Mouse (Mus musculus) hindbrain, embryonic 10.5 days (tissue): ENCODE measurements around the gene Plekhn1. TPM values are rescaled to one million over a fixed set of nuclear protein-coding genes. Genes with fewer than 3 reads are reported as not detected.

Experiments
- DNase-seq: peaks from one replicate; pipeline ENCODE4 v3.0.0-alpha.2; 2017; ENCODE audit warnings: low spot score
- H3K27ac ChIP-seq: fragments of 300-500 bp; sonication (generic); 2 replicates; pipeline ENCODE4 v1.5.1; 2016; ENCODE audit warnings: mild to moderate bottlenecking, moderate library complexity
- H3K27me3 ChIP-seq: fragments of 300-500 bp; sonication (generic); 2 replicates; pipeline ENCODE4 v1.6.1; 2016; ENCODE audit warnings: mild to moderate bottlenecking; ENCODE audit not compliant: poor library complexity, insufficient read depth, severe bottlenecking
- H3K36me3 ChIP-seq: fragments of 300-500 bp; sonication (generic); 2 replicates; pipeline ENCODE4 v1.6.1; 2016; ENCODE audit warnings: mild to moderate bottlenecking, moderate library complexity
- H3K4me1 ChIP-seq: fragments of 300-500 bp; sonication (generic); replicated peaks from 2 replicates; pipeline ENCODE4 v1.6.1; 2016; ENCODE audit warnings: mild to moderate bottlenecking
- H3K4me3 ChIP-seq: fragments of 300-500 bp; sonication (generic); 2 replicates; pipeline ENCODE4 v1.5.1; 2016; ENCODE audit warnings: mild to moderate bottlenecking, moderate library complexity
- H3K9me3 ChIP-seq: fragments of 300-500 bp; sonication (generic); 2 replicates; pipeline ENCODE4 v1.6.1; 2016; ENCODE audit warnings: mild to moderate bottlenecking, moderate library complexity
- WGBS: fragments of 180-500 bp; shearing (Covaris S2); methylation state at CpG from one replicate; pipeline ENCODE4 v1.1.7; 2016; 5-methylcytosine and 5-hydroxymethylcytosine counted together
- polyA plus RNA-seq: library from polyadenylated mRNA; unstranded; fragments of >200 nt; fragmentation: Nextera tagmentation; extraction: Ambion mirVana; gene quantifications from 2 replicates; pipeline ENCODE4 v1.2.1, GENCODE M21; 2016

Plekhn1 gene
- polyA plus RNA-seq, 1 experiment from 2014 or later: 23.0 TPM

GRCm38 (mm10) chr4:156203413-156204131, 31.1 kb downstream of the Plekhn1 start:
- Histone ChIP-seq H3K36me3 (peaks cover 26% of the 10 kb centered on the region), H3K4me1 (peaks cover 46% of the 10 kb centered on the region), H3K27ac (peak overlapping the region; percentile 92), H3K27me3 (peaks cover 20% of the 10 kb centered on the region), H3K9me3 (no peaks in the 10 kb centered on the region), H3K4me3 (peak overlapping the region; percentile 77)
- DNase-seq: peak; percentile 52
- under 1% methylated on average over 49 of the region's 49 CpGs for WGBS

GRCm38 (mm10) chr4:156203001-156203412, 31.6 kb downstream of the Plekhn1 start, which contains the start of gene AW011738:
Gene AW011738, plus strand, starts transcription at chr4:156203304.
- Histone ChIP-seq H3K4me3 (peak within 1 kb of the TSS; percentile 77), H3K9me3 (no peaks in the 10 kb centered on the region), H3K27ac (peak within 1 kb of the TSS; percentile 92), H3K27me3 (peaks cover 20% of the 10 kb centered on the region), H3K4me1 (peaks cover 49% of the 10 kb centered on the region), H3K36me3 (peaks cover 20% of the 10 kb centered on the region)
- WGBS: under 1% methylated on average over 36 of the region's 39 CpGs
- DNase-seq: peak; percentile 88

GRCm38 (mm10) chr4:156202462-156202893, 32.2 kb downstream of the Plekhn1 start:
- no peak for DNase-seq
- peaks cover 16% of the 10 kb centered on the region for H3K36me3 ChIP-seq
- no peaks in the 10 kb centered on the region for H3K9me3 ChIP-seq
- 46% methylated on average over 12 of the region's 12 CpGs for WGBS
- H3K4me3 ChIP-seq: peak overlapping the region; percentile 77
- peaks cover 20% of the 10 kb centered on the region for H3K27me3 ChIP-seq
- H3K27ac ChIP-seq: peak overlapping the region; percentile 92
- peaks cover 52% of the 10 kb centered on the region for H3K4me1 ChIP-seq

GRCm38 (mm10) chr4:156200623-156201475, 33.8 kb downstream of the Plekhn1 start, which contains the start of gene Isg15:
Gene Isg15, minus strand, starts transcription at chr4:156200818.
- Histone ChIP-seq H3K4me3 (no peak within 1 kb of the TSS), H3K27ac (no peak within 1 kb of the TSS), H3K27me3 (peaks cover 20% of the 10 kb centered on the region), H3K36me3 (peaks cover 2% of the 10 kb centered on the region), H3K9me3 (no peaks in the 10 kb centered on the region), H3K4me1 (peaks cover 62% of the 10 kb centered on the region)
- DNase-seq: no peak
- WGBS: 65% methylated on average over 10 of the region's 10 CpGs

GRCm38 (mm10) chr4:156197829-156198205, 36.8 kb downstream of the Plekhn1 start:
- 0% methylated on average over 26 of the region's 26 CpGs for WGBS
- DNase-seq: peak; percentile 96
- peaks cover 63% of the 10 kb centered on the region for H3K4me1 ChIP-seq

GRCm38 (mm10) chr4:156197131-156197828, 37.4 kb downstream of the Plekhn1 start, which contains the start of gene Agrn:
Gene Agrn, minus strand, starts transcription at chr4:156197488.
- Histone ChIP-seq H3K4me1 (peaks cover 63% of the 10 kb centered on the region), H3K27me3 (no peaks in the 10 kb centered on the region; the same call in 1 of the 2 replicates)
- whole genome bisulfite sequencing: under 1% methylated on average over 70 of the region's 88 CpGs

More at GRCm38 (mm10) chr4:156197829-156198205, 36.8 kb downstream of the Plekhn1 start:
- Histone ChIP-seq H3K27me3 (no peaks in the 10 kb centered on the region; the same call in 1 of the 2 replicates), H3K9me3 (no peaks in the 10 kb centered on the region), H3K4me3 (peak overlapping the region; percentile 95), H3K27ac (peak overlapping the region; percentile 95), H3K36me3 (peaks cover 26% of the 10 kb centered on the region)

GRCm38 (mm10) chr4:156195927-156196870, 38.5 kb downstream of the Plekhn1 start:
- peaks cover 70% of the 10 kb centered on the region for H3K4me1 ChIP-seq
- H3K9me3 ChIP-seq: no peaks in the 10 kb centered on the region
- peak overlapping the region; percentile 95 for H3K27ac ChIP-seq
- H3K27me3 ChIP-seq: no peaks in the 10 kb centered on the region; the same call in 1 of the 2 replicates
- peak overlapping the region; percentile 95 for H3K4me3 ChIP-seq
- peak; percentile 49 for DNase-seq
- peaks cover 42% of the 10 kb centered on the region for H3K36me3 ChIP-seq
- WGBS: 5% methylated on average over 35 of the region's 35 CpGs

More at GRCm38 (mm10) chr4:156197131-156197828, 37.4 kb downstream of the Plekhn1 start, which contains the start of gene Agrn:
- no peaks in the 10 kb centered on the region for H3K9me3 ChIP-seq
- peak within 1 kb of the TSS; percentile 95 for H3K27ac ChIP-seq
- peaks cover 31% of the 10 kb centered on the region for H3K36me3 ChIP-seq
- H3K4me3 ChIP-seq: peak within 1 kb of the TSS; percentile 95
- no peak for DNase-seq

GRCm38 (mm10) chr4:156194346-156194745, 40.3 kb downstream of the Plekhn1 start:
- peaks cover 60% of the 10 kb centered on the region for H3K36me3 ChIP-seq
- peak overlapping the region; percentile 70 for H3K27ac ChIP-seq

GRCm38 (mm10) chr4:156193906-156194305, 40.8 kb downstream of the Plekhn1 start:
- DNase-seq: no peak
- 66% methylated on average over 5 of the region's 5 CpGs for WGBS
- H3K9me3 ChIP-seq: no peaks in the 10 kb centered on the region
- no peaks in the 10 kb centered on the region for H3K27me3 ChIP-seq
- H3K4me3 ChIP-seq: peak overlapping the region; percentile 95
- peak overlapping the region; percentile 70 for H3K27ac ChIP-seq
- peaks cover 60% of the 10 kb centered on the region for H3K36me3 ChIP-seq
- peaks cover 91% of the 10 kb centered on the region for H3K4me1 ChIP-seq

More at GRCm38 (mm10) chr4:156194346-156194745, 40.3 kb downstream of the Plekhn1 start:
- Histone ChIP-seq H3K9me3 (no peaks in the 10 kb centered on the region), H3K27me3 (no peaks in the 10 kb centered on the region), H3K4me3 (peak overlapping the region; percentile 95), H3K4me1 (peaks cover 88% of the 10 kb centered on the region)
- DNase-seq: no peak
- WGBS: 10% methylated on average over 6 of the region's 6 CpGs

GRCm38 (mm10) chr4:156193200-156193590, 41.5 kb downstream of the Plekhn1 start:
- H3K27ac ChIP-seq: peak overlapping the region; percentile 70
- WGBS: 23% methylated on average over 2 of the region's 2 CpGs
- peaks cover 60% of the 10 kb centered on the region for H3K36me3 ChIP-seq
- no peak for DNase-seq
- peaks cover 92% of the 10 kb centered on the region for H3K4me1 ChIP-seq
- H3K4me3 ChIP-seq: peak overlapping the region; percentile 30; the same call in 1 of the 2 replicates
- no peaks in the 10 kb centered on the region for H3K27me3 ChIP-seq
- H3K9me3 ChIP-seq: no peaks in the 10 kb centered on the region

- Histone ChIP-seq H3K4me1 (peaks cover 94% of the 10 kb centered on the region), H3K36me3 (peaks cover 60% of the 10 kb centered on the region), H3K27ac (peak overlapping the region; percentile 70), H3K4me3 (peak overlapping the region; percentile 24), H3K9me3 (no peaks in the 10 kb centered on the region), H3K27me3 (no peaks in the 10 kb centered on the region)
- no peak for DNase-seq
- WGBS: 60% methylated on average over 8 of the region's 8 CpGs
These were observed 42.0 kb downstream of the Plekhn1 start for GRCm38 (mm10) chr4:156192421-156193199.
